Mouse (Mus musculus): Measurements from ENCODE around the gene Zbtb32. TPM values are rescaled to one million over a fixed set of nuclear protein-coding genes. Genes with fewer than 3 reads are reported as not detected.

Gene Zbtb32
- polyA plus RNA-seq, 1 experiment: 2.4 TPM

Other genes with a start within 250 kb of the Zbtb32 start
- 7.9 and 11.9 TPM in 2 replicates for gene Lrfn3, start 236.1 kb downstream of the Zbtb32 start, polyA plus RNA-seq (2012; rRNA removed)
- gene Tyrobp, start 185.1 kb downstream of the Zbtb32 start, polyA plus RNA-seq (2012; rRNA removed): 85.1 and 117 TPM in 2 replicates
- 3.3 and 3.8 TPM in 2 replicates for gene Hcst, start 179.1 kb downstream of the Zbtb32 start, polyA plus RNA-seq (2012; rRNA removed)
- 1.8 and 2.0 TPM in 2 replicates for gene Nfkbid, start 177.2 kb downstream of the Zbtb32 start, polyA plus RNA-seq (2012; rRNA removed)
- 4.2 and 4.5 TPM in 2 replicates for gene Aplp1, start 153.4 kb downstream of the Zbtb32 start, polyA plus RNA-seq (2012; rRNA removed)
- gene Kirrel2, start 141.2 kb downstream of the Zbtb32 start, polyA plus RNA-seq (2012; rRNA removed): not detected in 2 replicates
- gene Nphs1, start 140.6 kb downstream of the Zbtb32 start, polyA plus RNA-seq (2012; rRNA removed): not detected in 2 replicates
- not detected in 2 replicates for gene Prodh2, start 105.3 kb downstream of the Zbtb32 start, polyA plus RNA-seq (2012; rRNA removed)
- gene Arhgap33, start 63.8 kb downstream of the Zbtb32 start, polyA plus RNA-seq (2012; rRNA removed): 6.9 and 7.7 TPM in 2 replicates
- 342 and 444 TPM in 2 replicates for gene Hspb6, start 46.7 kb downstream of the Zbtb32 start, polyA plus RNA-seq (2012; rRNA removed)
- 11.0 and 12.0 TPM in 2 replicates for gene Proser3, start 46.6 kb downstream of the Zbtb32 start, polyA plus RNA-seq (2012; rRNA removed)
- 33.8 and 36.5 TPM in 2 replicates for gene Lin37, start 39.1 kb downstream of the Zbtb32 start, polyA plus RNA-seq (2012; rRNA removed)
- 69.1 and 74.1 TPM in 2 replicates for gene U2af1l4, start 35.6 kb downstream of the Zbtb32 start, polyA plus RNA-seq (2012; rRNA removed)
- 2.8 and 5.1 TPM in 2 replicates for gene Gm49396, start 35.6 kb downstream of the Zbtb32 start, polyA plus RNA-seq (2012; rRNA removed)
- gene Psenen, start 35.3 kb downstream of the Zbtb32 start, polyA plus RNA-seq (2012; rRNA removed): 151 and 174 TPM in 2 replicates
- gene Igflr1, start 33.5 kb downstream of the Zbtb32 start, polyA plus RNA-seq (2012; rRNA removed): 3.6 and 4.9 TPM in 2 replicates
- 38.3 and 40.2 TPM in 2 replicates for gene Kmt2b, start 10.2 kb downstream of the Zbtb32 start, polyA plus RNA-seq (2012; rRNA removed)
- gene Upk1a, start 13.9 kb upstream of the Zbtb32 start, polyA plus RNA-seq (2012; rRNA removed): 2,098 and 2,832 TPM in 2 replicates
- 703 and 875 TPM in 2 replicates for gene Cox6b1, start 27.2 kb upstream of the Zbtb32 start, polyA plus RNA-seq (2012; rRNA removed)
- gene Etv2, start 36.9 kb upstream of the Zbtb32 start, polyA plus RNA-seq (2012; rRNA removed): not detected in 2 replicates
- 58.5 and 64.1 TPM in 2 replicates for gene Rbm42, start 51.4 kb upstream of the Zbtb32 start, polyA plus RNA-seq (2012; rRNA removed)
- 9.4 and 13.2 TPM in 2 replicates for gene Haus5, start 66.1 kb upstream of the Zbtb32 start, polyA plus RNA-seq (2012; rRNA removed)
- gene Pmis2, start 72.7 kb upstream of the Zbtb32 start, polyA plus RNA-seq (2012; rRNA removed): not detected in 2 replicates
- not detected in 2 replicates for gene 2200002J24Rik, start 100.0 kb upstream of the Zbtb32 start, polyA plus RNA-seq (2012; rRNA removed)
- gene Atp4a, start 113.3 kb upstream of the Zbtb32 start, polyA plus RNA-seq (2012; rRNA removed): 0.03 TPM in 1 of 2 replicates, not detected in the other
- 97.6 and 129 TPM in 2 replicates for gene Tmem147, start 130.6 kb upstream of the Zbtb32 start, polyA plus RNA-seq (2012; rRNA removed)
- not detected in 2 replicates for gene Gapdhs, start 144.8 kb upstream of the Zbtb32 start, polyA plus RNA-seq (2012; rRNA removed)
- 17.9 and 21.2 TPM in 2 replicates for gene Sbsn, start 152.6 kb upstream of the Zbtb32 start, polyA plus RNA-seq (2012; rRNA removed)
- 9.8 and 16.2 TPM in 2 replicates for gene Dmkn, start 164.8 kb upstream of the Zbtb32 start, polyA plus RNA-seq (2012; rRNA removed)
- gene Krtdap, start 189.0 kb upstream of the Zbtb32 start, polyA plus RNA-seq (2012; rRNA removed): 29.5 and 47.2 TPM in 2 replicates
- gene Ffar2, start 224.9 kb upstream of the Zbtb32 start, polyA plus RNA-seq (2012; rRNA removed): 0.46 and 0.55 TPM in 2 replicates